Mouse (Mus musculus) lung, embryonic 14.5 days (tissue): Measurements from ENCODE around the gene Wdr83os. TPM values are rescaled to one million over a fixed set of nuclear protein-coding genes. Genes with fewer than 3 reads are reported as not detected.

ENCODE experiments used
- ATAC-seq: fragments of 200-750 bp; cut with Nextera tagmentation; 2 replicates; pipeline ENCODE4 v1.8.0; 2017; ENCODE audit warnings: mild to moderate bottlenecking, moderate TSS enrichment, moderate library complexity; ENCODE audit not compliant: insufficient read depth
- DNase-seq: peaks from one replicate; pipeline ENCODE4 v3.0.0-alpha.2; 2015
- H3K27ac ChIP-seq: fragments of 300-500 bp; sonication (generic); 2 replicates; pipeline ENCODE4 v1.5.1; 2014; ENCODE audit warnings: low read depth, mild to moderate bottlenecking, moderate library complexity
- H3K27me3 ChIP-seq: fragments of 300-500 bp; sonication (generic); 2 replicates; pipeline ENCODE4 v1.6.1; 2014; ENCODE audit warnings: low read length, control low read depth; ENCODE audit not compliant: insufficient read depth
- H3K36me3 ChIP-seq: fragments of 300-500 bp; sonication (generic); 2 replicates; pipeline ENCODE4 v1.6.1; 2014; ENCODE audit warnings: control low read depth; ENCODE audit not compliant: insufficient read depth
- H3K4me1 ChIP-seq: fragments of 300-500 bp; sonication (generic); 2 replicates; pipeline ENCODE4 v1.6.1; 2014; ENCODE audit warnings: antibody characterized with exemption, control low read depth; ENCODE audit not compliant: insufficient read depth
- H3K4me2 ChIP-seq: fragments of 300-500 bp; sonication (generic); 2 replicates; pipeline ENCODE4 v1.6.1; 2014; ENCODE audit warnings: mild to moderate bottlenecking
- H3K4me3 ChIP-seq: fragments of 300-500 bp; sonication (generic); 2 replicates; pipeline ENCODE4 v1.5.1; 2014; ENCODE audit warnings: low read depth, low read length
- H3K9ac ChIP-seq: fragments of 300-500 bp; sonication (generic); 2 replicates; pipeline ENCODE4 v1.6.1; 2014
- H3K9me3 ChIP-seq: fragments of 300-500 bp; sonication (generic); 2 replicates; pipeline ENCODE4 v1.6.1; 2016; ENCODE audit warnings: low read depth, low read length, control low read depth
- CTCF ChIP-seq: IDR thresholded peaks from 2 replicates; pipeline ENCODE4 v1.5.1; 2016; ENCODE audit warnings: antibody characterized with exemption, low read depth
- WGBS: fragments of 180-500 bp; shearing (Covaris S2); extraction: QIAGEN DNeasy Blood & Tissue Kit; methylation state at CpG from one replicate; pipeline ENCODE4 v1.1.7; 2014; 5-methylcytosine and 5-hydroxymethylcytosine counted together
- polyA plus RNA-seq: library from polyadenylated mRNA; unstranded; fragments of >200 nt; fragmentation: Nextera tagmentation; extraction: Ambion mirVana; gene quantifications from 2 replicates; pipeline ENCODE4 v1.2.1, GENCODE M21; 2014

Gene Wdr83os
- polyA plus RNA-seq, 1 experiment from 2014 or later: 158 TPM

DNA sequence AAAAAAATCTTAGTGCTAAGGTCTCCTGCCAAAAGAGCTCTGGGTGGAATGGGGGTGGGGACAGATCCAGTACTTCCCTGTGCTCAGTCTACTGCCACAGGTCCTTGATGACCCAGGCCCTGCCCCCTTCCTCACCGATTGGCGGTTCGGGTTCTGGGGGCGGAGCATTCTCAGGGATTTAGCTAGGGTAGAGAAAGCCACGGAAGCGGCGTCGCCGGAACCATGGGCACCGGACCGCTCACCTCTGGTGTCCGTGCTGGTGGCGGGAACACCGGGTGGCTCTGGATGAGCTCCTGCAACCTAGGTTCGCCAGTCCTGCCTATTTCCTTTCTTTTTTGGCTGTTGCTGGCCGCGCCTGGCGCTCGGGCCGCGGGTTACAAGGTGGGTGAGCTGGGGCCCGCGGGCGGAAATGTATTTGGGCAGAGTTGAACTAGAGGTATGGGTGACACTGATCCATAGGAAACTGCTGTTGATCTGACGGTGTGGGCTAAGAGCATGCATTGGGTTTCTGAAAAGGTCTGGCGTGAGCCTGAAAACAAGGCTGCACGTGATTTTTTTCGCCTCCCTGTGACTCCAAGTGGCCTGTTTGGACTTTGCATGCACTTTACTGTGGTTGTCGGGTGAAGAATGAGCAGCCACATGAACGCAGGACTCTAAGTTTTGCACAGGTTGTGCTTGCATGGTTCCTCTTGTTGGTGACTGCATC lies 2.7 kb downstream of the Wdr83os start, which contains the start of gene Man2b1:
Gene Man2b1 (plus strand): TSS at position 163 of the 706 bp plus-strand sequence.
- peak within 1 kb of the TSS; percentile 69 for H3K9ac ChIP-seq
- WGBS: under 1% methylated on average over 30 of the region's 30 CpGs
- H3K27me3 ChIP-seq: no peaks in the 10 kb centered on the region
- H3K36me3 ChIP-seq: peaks cover 39% of the 10 kb centered on the region
- peak within 1 kb of the TSS; percentile 66 for H3K4me3 ChIP-seq
- no peaks in the 10 kb centered on the region for H3K9me3 ChIP-seq
- DNase-seq (peak; percentile 89), ATAC-seq (peak; percentile 84)
- peaks cover 13% of the 10 kb centered on the region for H3K4me1 ChIP-seq
- TF ChIP-seq CTCF: peak; percentile 61
- H3K4me2 ChIP-seq: peak within 1 kb of the TSS; percentile 92
- H3K27ac ChIP-seq: 0 out of 2 replicates have a peak within 1 kb of the TSS, but pooled peaks have one; percentile 30

GRCm38 (mm10) chr8:85084633-85085032 lies 4.1 kb downstream of the Wdr83os start:
- Histone ChIP-seq H3K4me2 (no peak overlapping the region), H3K27ac (no peak overlapping the region), H3K27me3 (no peaks in the 10 kb centered on the region), H3K9me3 (no peaks in the 10 kb centered on the region), H3K36me3 (peaks cover 31% of the 10 kb centered on the region), H3K9ac (no peak overlapping the region), H3K4me1 (peaks cover 11% of the 10 kb centered on the region), H3K4me3 (no peak overlapping the region)
- WGBS: 85% methylated on average over 8 of the region's 8 CpGs
- no peak for TF ChIP-seq CTCF
- DNase-seq (no peak), ATAC-seq (no peak)

- Histone ChIP-seq H3K36me3 (peaks cover 36% of the 10 kb centered on the region), H3K27ac (no peak overlapping the region), H3K4me2 (no peak overlapping the region), H3K9ac (no peak overlapping the region), H3K27me3 (no peaks in the 10 kb centered on the region), H3K4me3 (no peak overlapping the region), H3K4me1 (peaks cover 11% of the 10 kb centered on the region), H3K9me3 (no peaks in the 10 kb centered on the region)
- ATAC-seq (no peak), DNase-seq (peak; percentile 34)
- 78% methylated on average over 3 of the region's 3 CpGs for WGBS
- no peak for TF ChIP-seq CTCF
These were observed 5.7 kb downstream of the Wdr83os start for GRCm38 (mm10) chr8:85086238-85086637.

DNA sequence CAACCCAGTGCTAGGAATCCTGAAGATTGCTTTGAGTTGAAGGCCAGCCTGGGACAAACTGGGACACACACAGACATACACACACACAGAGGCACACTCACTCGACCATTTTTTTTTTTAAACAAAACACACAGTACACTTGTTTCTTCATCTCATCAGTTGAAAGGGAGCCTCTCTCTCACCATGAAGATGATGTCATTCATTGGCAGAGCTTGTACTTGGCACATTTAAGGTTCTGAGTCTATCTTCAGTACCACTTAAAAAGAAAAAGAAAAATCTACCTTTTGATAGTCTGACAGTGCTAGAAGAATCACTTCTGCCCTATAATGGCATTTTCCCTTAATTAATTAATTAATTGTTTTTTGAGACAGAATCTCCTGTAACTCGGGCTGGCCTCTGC lies 8.2 kb downstream of the Wdr83os start:
- no peak for TF ChIP-seq CTCF
- peaks cover 39% of the 10 kb centered on the region for H3K36me3 ChIP-seq
- no peaks in the 10 kb centered on the region for H3K27me3 ChIP-seq
- H3K4me2 ChIP-seq: no peak overlapping the region
- H3K4me1 ChIP-seq: peaks cover 4% of the 10 kb centered on the region; the same call in 1 of the 2 replicates
- H3K9me3 ChIP-seq: no peaks in the 10 kb centered on the region
- no peak overlapping the region for H3K9ac ChIP-seq
- H3K27ac ChIP-seq: no peak overlapping the region
- ATAC-seq (no peak), DNase-seq (no peak)
- 67% methylated on average over 2 of the region's 2 CpGs for WGBS
- H3K4me3 ChIP-seq: no peak overlapping the region

- no peak overlapping the region for H3K4me3 ChIP-seq
- no peaks in the 10 kb centered on the region for H3K4me1 ChIP-seq
- no peaks in the 10 kb centered on the region for H3K9me3 ChIP-seq
- H3K27me3 ChIP-seq: no peaks in the 10 kb centered on the region
- H3K9ac ChIP-seq: no peak overlapping the region
- ATAC-seq: no peak
- DNase-seq: no peak
- no peak overlapping the region for H3K4me2 ChIP-seq
- H3K36me3 ChIP-seq: peaks cover 47% of the 10 kb centered on the region
- no peak overlapping the region for H3K27ac ChIP-seq
- WGBS: 83% methylated on average over 11 of the region's 11 CpGs
- TF ChIP-seq CTCF: no peak
These were observed 10.3 kb downstream of the Wdr83os start for GRCm38 (mm10) chr8:85090856-85091255.

GRCm38 (mm10) chr8:85091526-85092090 lies 11.1 kb downstream of the Wdr83os start:
- peaks cover 46% of the 10 kb centered on the region for H3K36me3 ChIP-seq
- ATAC-seq (no peak), DNase-seq (no peak)
- 32% methylated on average over 21 of the region's 21 CpGs for WGBS
- H3K9me3 ChIP-seq: no peaks in the 10 kb centered on the region
- no peak for TF ChIP-seq CTCF
- no peaks in the 10 kb centered on the region for H3K27me3 ChIP-seq
- H3K27ac ChIP-seq: no peak overlapping the region
- no peak overlapping the region for H3K4me2 ChIP-seq
- no peaks in the 10 kb centered on the region for H3K4me1 ChIP-seq
- H3K9ac ChIP-seq: no peak overlapping the region
- no peak overlapping the region for H3K4me3 ChIP-seq

DNA sequence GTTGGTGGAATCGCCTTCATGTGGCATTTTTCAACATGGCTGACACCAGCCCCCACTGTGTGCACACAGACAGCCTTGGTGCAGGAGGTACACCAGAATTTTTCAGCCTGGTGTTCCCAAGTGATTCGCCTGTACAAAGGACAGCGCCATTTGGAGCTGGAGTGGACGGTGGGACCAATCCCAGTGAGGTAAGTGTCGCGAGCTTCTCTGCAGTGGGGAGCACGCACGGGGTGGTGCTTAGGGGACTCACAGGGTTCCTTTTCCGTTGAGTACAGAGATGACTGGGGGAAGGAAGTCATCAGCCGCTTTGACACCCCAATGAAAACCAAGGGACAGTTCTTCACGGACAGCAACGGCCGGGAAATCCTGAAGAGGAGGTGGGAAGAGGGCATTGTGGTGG lies 14.5 kb downstream of the Wdr83os start:
- no peaks in the 10 kb centered on the region for H3K4me1 ChIP-seq
- ATAC-seq (no peak), DNase-seq (no peak)
- no peak overlapping the region for H3K9ac ChIP-seq
- no peak overlapping the region for H3K27ac ChIP-seq
- H3K4me3 ChIP-seq: no peak overlapping the region
- 90% methylated on average over 13 of the region's 13 CpGs for WGBS
- no peaks in the 10 kb centered on the region for H3K27me3 ChIP-seq
- H3K4me2 ChIP-seq: no peak overlapping the region
- no peak for TF ChIP-seq CTCF
- no peaks in the 10 kb centered on the region for H3K9me3 ChIP-seq
- H3K36me3 ChIP-seq: peaks cover 42% of the 10 kb centered on the region
